Mouse (Mus musculus) hindbrain, embryonic 11.5 days (tissue): ENCODE results near the gene Brms1. TPM values are rescaled to one million over a fixed set of nuclear protein-coding genes. Genes with fewer than 3 reads are reported as not detected.

Source experiments
- ATAC-seq: fragments of 200-750 bp; cut with Nextera tagmentation; 2 replicates; pipeline ENCODE4 v1.8.0; 2017; ENCODE audit warnings: mild to moderate bottlenecking, moderate TSS enrichment, moderate library complexity; ENCODE audit not compliant: low FRiP score
- DNase-seq: peaks from one replicate; pipeline ENCODE4 v3.0.0-alpha.2; 2015; ENCODE audit warnings: low spot score
- H3K27ac ChIP-seq: fragments of 300-500 bp; sonication (generic); 2 replicates; pipeline ENCODE4 v1.5.1; 2014; ENCODE audit warnings: mild to moderate bottlenecking, low read depth, low read length
- H3K27me3 ChIP-seq: fragments of 300-500 bp; sonication (generic); 2 replicates; pipeline ENCODE4 v1.6.1; 2014; ENCODE audit warnings: mild to moderate bottlenecking, low read length, moderate library complexity, mixed read lengths; ENCODE audit not compliant: control insufficient read depth, insufficient read depth
- H3K36me3 ChIP-seq: fragments of 300-500 bp; sonication (generic); 2 replicates; pipeline ENCODE4 v1.6.1; 2014; ENCODE audit warnings: mild to moderate bottlenecking, low read length, moderate library complexity, mixed read lengths; ENCODE audit not compliant: control insufficient read depth, insufficient read depth
- H3K4me1 ChIP-seq: fragments of 300-500 bp; sonication (generic); replicated peaks from 2 replicates; pipeline ENCODE4 v1.6.1; 2014; ENCODE audit warnings: low read length, mixed read lengths; ENCODE audit not compliant: control insufficient read depth, insufficient read depth
- H3K4me2 ChIP-seq: fragments of 300-500 bp; sonication (generic); replicated peaks from 2 replicates; pipeline ENCODE4 v1.6.1; 2014; ENCODE audit warnings: mild to moderate bottlenecking, low read depth, low read length
- H3K4me3 ChIP-seq: fragments of 300-500 bp; sonication (generic); 2 replicates; pipeline ENCODE4 v1.5.1; 2014; ENCODE audit warnings: low read depth, low read length
- H3K9ac ChIP-seq: fragments of 300-500 bp; sonication (generic); 2 replicates; pipeline ENCODE4 v1.6.1; 2014; ENCODE audit warnings: low read depth, low read length
- H3K9me3 ChIP-seq: fragments of 300-500 bp; sonication (generic); 2 replicates; pipeline ENCODE4 v1.6.1; 2016; ENCODE audit warnings: low read length; ENCODE audit not compliant: control insufficient read depth
- WGBS: fragments of 180-500 bp; shearing (Covaris S2); extraction: QIAGEN DNeasy Blood & Tissue Kit; methylation state at CpG from one replicate; pipeline ENCODE4 v1.1.7; 2014; 5-methylcytosine and 5-hydroxymethylcytosine counted together
- polyA plus RNA-seq: library from polyadenylated mRNA; unstranded; fragments of >200 nt; fragmentation: Nextera tagmentation; extraction: Ambion mirVana; gene quantifications from 2 replicates; pipeline ENCODE4 v1.2.1, GENCODE M21; 2014

Brms1 gene
- polyA plus RNA-seq, 1 experiment from 2014 or later = 62.0 TPM

GRCm38 (mm10) chr19:5032686-5033085 is 8.5 kb upstream of the Brms1 start:
- Histone ChIP-seq H3K27ac (no peak overlapping the region), H3K9ac (no peak overlapping the region), H3K9me3 (no peaks in the 10 kb centered on the region), H3K4me2 (no peak overlapping the region), H3K4me1 (no peaks in the 10 kb centered on the region), H3K4me3 (no peak overlapping the region), H3K27me3 (no peaks in the 10 kb centered on the region), H3K36me3 (no peaks in the 10 kb centered on the region)
- DNase-seq (no peak), ATAC-seq (no peak)
- WGBS = 83% methylated on average over 3 of the region's 3 CpGs

GRCm38 (mm10) chr19:5036577-5036976 is 4.6 kb upstream of the Brms1 start:
- WGBS = 71% methylated on average over 4 of the region's 4 CpGs
- no peak overlapping the region for H3K4me2 ChIP-seq
- H3K4me3 ChIP-seq = no peak overlapping the region

GRCm38 (mm10) chr19:5037678-5038571 is 3.2 kb upstream of the Brms1 start:
- peak; percentile 63 for ATAC-seq
- H3K9me3 ChIP-seq = no peaks in the 10 kb centered on the region
- H3K4me3 ChIP-seq = peak overlapping the region; percentile 78
- WGBS = 5% methylated on average over 32 of the region's 32 CpGs
- no peaks in the 10 kb centered on the region for H3K36me3 ChIP-seq
- H3K4me2 ChIP-seq = peak overlapping the region; percentile 99
- H3K4me1 ChIP-seq = peaks cover 3% of the 10 kb centered on the region; the same call in 1 of the 2 replicates
- no peaks in the 10 kb centered on the region for H3K27me3 ChIP-seq
- H3K9ac ChIP-seq = peak overlapping the region; percentile 89
- DNase-seq = peak; percentile 93
- H3K27ac ChIP-seq = peak overlapping the region; percentile 73

More at GRCm38 (mm10) chr19:5036577-5036976, 4.6 kb upstream of the Brms1 start:
- no peak overlapping the region for H3K27ac ChIP-seq
- no peak for ATAC-seq
- no peaks in the 10 kb centered on the region for H3K36me3 ChIP-seq
- H3K9me3 ChIP-seq = no peaks in the 10 kb centered on the region
- peaks cover 3% of the 10 kb centered on the region; the same call in 1 of the 2 replicates for H3K4me1 ChIP-seq
- no peaks in the 10 kb centered on the region for H3K27me3 ChIP-seq
- no peak overlapping the region for H3K9ac ChIP-seq
- no peak for DNase-seq

GRCm38 (mm10) chr19:5038709-5039156 is 2.4 kb upstream of the Brms1 start, which contains the start of the genes B4gat1 and AC124502.3:
Gene B4gat1, plus strand, starts transcription at chr19:5038826.
Gene AC124502.3, plus strand, starts transcription at chr19:5038891.
- Histone ChIP-seq H3K9me3 (no peaks in the 10 kb centered on the region), H3K27me3 (no peaks in the 10 kb centered on the region), H3K27ac (peak within 1 kb of the TSS; percentile 76), H3K9ac (peak within 1 kb of the TSS; percentile 89), H3K36me3 (no peaks in the 10 kb centered on the region), H3K4me2 (peak within 1 kb of the TSS; percentile 99), H3K4me1 (peaks cover 3% of the 10 kb centered on the region; the same call in 1 of the 2 replicates), H3K4me3 (peak within 1 kb of the TSS; percentile 78)
- DNase-seq (peak; percentile 92), ATAC-seq (peak; percentile 89)
- under 1% methylated on average over 44 of the region's 44 CpGs for WGBS

GRCm38 (mm10) chr19:5039301-5040114 is 1.6 kb upstream of the Brms1 start:
- Histone ChIP-seq H3K4me2 (peak overlapping the region; percentile 99), H3K4me3 (peak overlapping the region; percentile 78), H3K27ac (peak overlapping the region; percentile 76), H3K9me3 (no peaks in the 10 kb centered on the region), H3K4me1 (peaks cover 3% of the 10 kb centered on the region; the same call in 1 of the 2 replicates), H3K27me3 (no peaks in the 10 kb centered on the region), H3K9ac (peak overlapping the region; percentile 89), H3K36me3 (no peaks in the 10 kb centered on the region)
- DNase-seq (no peak), ATAC-seq (no peak)
- 14% methylated on average over 41 of the region's 41 CpGs for WGBS

GRCm38 (mm10) chr19:5041588-5041987 is 434 bp downstream of the Brms1 start:
- Histone ChIP-seq H3K27me3 (no peaks in the 10 kb centered on the region), H3K9me3 (no peaks in the 10 kb centered on the region), H3K9ac (peak overlapping the region; percentile 86), H3K36me3 (peaks cover 3% of the 10 kb centered on the region; the same call in 1 of the 2 replicates), H3K4me3 (peak overlapping the region; percentile 78), H3K27ac (peak overlapping the region; percentile 56), H3K4me1 (peaks cover 3% of the 10 kb centered on the region; the same call in 1 of the 2 replicates), H3K4me2 (peak overlapping the region; percentile 99)
- ATAC-seq = peak; percentile 1; the same call in 1 of the 2 replicates
- no peak for DNase-seq
- 2% methylated on average over 16 of the region's 16 CpGs for WGBS

GRCm38 (mm10) chr19:5045531-5045930 is 4.4 kb downstream of the Brms1 start:
- Histone ChIP-seq H3K27ac (no peak overlapping the region), H3K4me3 (no peak overlapping the region), H3K9me3 (no peaks in the 10 kb centered on the region), H3K27me3 (peaks cover 2% of the 10 kb centered on the region; the same call in 1 of the 2 replicates), H3K4me2 (no peak overlapping the region), H3K36me3 (peaks cover 4% of the 10 kb centered on the region; the same call in 1 of the 2 replicates), H3K4me1 (no peaks in the 10 kb centered on the region; the same call in 1 of the 2 replicates), H3K9ac (no peak overlapping the region)
- WGBS = 75% methylated on average over 4 of the region's 4 CpGs
- DNase-seq = no peak
- no peak for ATAC-seq
